Mouse (Mus musculus) heart, adult 2 months (tissue): ENCODE measurements at regions not wholly inside any gene's neighbourhood (a gene's known extent, or its start where the extent isn't known, plus 50 kb on each side); places are given as distances from the start of the nearest gene placed in this dataset.

Experiments used
- DNase-seq, 2 experiments: peaks; one replicate each; pipeline ENCODE4 v3.0.0; 2021
- H3K27ac ChIP-seq: fragments of 200-600 bp; 2 replicates; pipeline ENCODE4 v1.8.1; 2022
- H3K27me3 ChIP-seq: fragments of 200-500 bp; 2 replicates; pipeline ENCODE4 v1.6.1; 2012; ENCODE audit warnings: mild to moderate bottlenecking, low read length, inconsistent platforms, mixed read lengths; ENCODE audit not compliant: control insufficient read depth, insufficient read depth
- H3K36me3 ChIP-seq: fragments of 200-500 bp; 2 replicates; pipeline ENCODE4 v1.6.1; 2012; ENCODE audit warnings: low read length, inconsistent platforms; ENCODE audit not compliant: control insufficient read depth, insufficient read depth
- H3K4me1 ChIP-seq: fragments of 200-500 bp; 2 replicates; pipeline ENCODE4 v1.6.1; 2011; ENCODE audit warnings: low read length; ENCODE audit not compliant: control insufficient read depth, insufficient read depth
- H3K4me3 ChIP-seq: fragments of 200-600 bp; 2 replicates; pipeline ENCODE4 v1.8.1; 2022
- H3K79me2 ChIP-seq: fragments of 200-500 bp; replicated peaks from 2 replicates; pipeline ENCODE4 v1.6.1; 2012; ENCODE audit warnings: mild to moderate bottlenecking, inconsistent platforms, low read length, moderate library complexity, mixed read lengths; ENCODE audit not compliant: control insufficient read depth, insufficient read depth
- H3K9ac ChIP-seq: fragments of 200-500 bp; 2 replicates; pipeline ENCODE4 v1.6.1; 2012; ENCODE audit warnings: low read depth, mild to moderate bottlenecking, control low read depth, inconsistent platforms, low read length, mixed read lengths
- CTCF ChIP-seq: fragments of 200-600 bp; IDR thresholded peaks from 2 replicates; pipeline ENCODE4 v1.8.1; 2022; ENCODE audit warnings: antibody characterized with exemption, mild to moderate bottlenecking, moderate library complexity
- EP300 ChIP-seq: fragments of 200-500 bp; IDR thresholded peaks from 2 replicates; pipeline ENCODE4 v1.6.1; 2011; ENCODE audit warnings: low read depth, low read length, control low read depth; ENCODE audit not compliant: insufficient read depth
- POLR2A ChIP-seq: fragments of 200-500 bp; IDR thresholded peaks from 2 replicates; pipeline ENCODE4 v1.6.1; 2011; ENCODE audit warnings: mild to moderate bottlenecking, low read depth, low read length, control low read depth; ENCODE audit not compliant: insufficient read depth
- WGBS: fragments of 180-500 bp; shearing (Covaris S2); methylation state at CpG from one replicate; pipeline ENCODE4 v1.1.7; 2018; 5-methylcytosine and 5-hydroxymethylcytosine counted together
- intact Hi-C: fragments of 180-260 bp; cut with DNase I; formaldehyde crosslinking; loops from one replicate; pipeline ENCODE4 v1.15.1; 2025

- 28% methylated on average over 4 of the region's 4 CpGs for WGBS
- H3K27ac ChIP-seq, result no peak overlapping the region
- no peak for TF ChIP-seq EP300
- no peak for TF ChIP-seq CTCF
- no peak for TF ChIP-seq POLR2A
- intact Hi-C loops, result no loop called here
- no peaks in the 10 kb centered on the region for H3K27me3 ChIP-seq
- H3K79me2 ChIP-seq, result no peaks in the 10 kb centered on the region
- H3K9ac ChIP-seq, result no peak overlapping the region
- DNase-seq, result no peak
- peaks cover 1% of the 10 kb centered on the region; the same call in 1 of the 2 replicates for H3K4me1 ChIP-seq
- H3K36me3 ChIP-seq, result no peaks in the 10 kb centered on the region
- H3K4me3 ChIP-seq, result no peak overlapping the region
Measured at GRCm38 (mm10) chr16:30199836-30200235, 67.5 kb downstream of the Cpn2 start.

- Histone ChIP-seq H3K4me3 (no peak overlapping the region), H3K79me2 (no peaks in the 10 kb centered on the region), H3K9ac (no peak overlapping the region), H3K27ac (no peak overlapping the region), H3K36me3 (no peaks in the 10 kb centered on the region), H3K4me1 (peaks cover 2% of the 10 kb centered on the region; the same call in 1 of the 2 replicates), H3K27me3 (peaks cover 1% of the 10 kb centered on the region; the same call in 1 of the 2 replicates)
- no peak for DNase-seq
- 58% methylated on average over 4 of the region's 4 CpGs for WGBS
- intact Hi-C loops, result no loop called here
- TF ChIP-seq CTCF (no peak), POLR2A (no peak), EP300 (no peak)
Measured at GRCm38 (mm10) chr16:30204144-30204543, 63.2 kb downstream of the Cpn2 start.

GRCm38 (mm10) chr16:30205314-30205815, 61.9 kb downstream of the Cpn2 start:
- 61% methylated on average over 8 of the region's 8 CpGs for WGBS
- DNase-seq, result no peak
- Histone ChIP-seq H3K79me2 (no peaks in the 10 kb centered on the region), H3K36me3 (no peaks in the 10 kb centered on the region), H3K4me1 (0 out of 2 replicates have a peak, but pooled peaks cover 2% of the 10 kb centered on the region), H3K9ac (no peak overlapping the region), H3K27ac (no peak overlapping the region), H3K27me3 (peaks cover 1% of the 10 kb centered on the region; the same call in 1 of the 2 replicates), H3K4me3 (no peak overlapping the region)
- no peak for TF ChIP-seq POLR2A
- no peak for TF ChIP-seq CTCF
- no peak for TF ChIP-seq EP300
- intact Hi-C loops, result no loop called here

- H3K9ac ChIP-seq, result no peak overlapping the region
- no peak for TF ChIP-seq CTCF
- TF ChIP-seq EP300, result no peak
- 57% methylated on average over 15 of the region's 15 CpGs for WGBS
- intact Hi-C loops, result no loop called here
- H3K4me3 ChIP-seq, result no peak overlapping the region
- H3K79me2 ChIP-seq, result no peaks in the 10 kb centered on the region
- no peak for DNase-seq
- H3K27me3 ChIP-seq, result peaks cover 1% of the 10 kb centered on the region; the same call in 1 of the 2 replicates
- no peaks in the 10 kb centered on the region for H3K36me3 ChIP-seq
- no peak overlapping the region for H3K27ac ChIP-seq
- 0 out of 2 replicates have a peak, but pooled peaks cover 2% of the 10 kb centered on the region for H3K4me1 ChIP-seq
Measured at GRCm38 (mm10) chr16:30205816-30206356, 61.4 kb downstream of the Cpn2 start.
